In the genomic region with DNA sequence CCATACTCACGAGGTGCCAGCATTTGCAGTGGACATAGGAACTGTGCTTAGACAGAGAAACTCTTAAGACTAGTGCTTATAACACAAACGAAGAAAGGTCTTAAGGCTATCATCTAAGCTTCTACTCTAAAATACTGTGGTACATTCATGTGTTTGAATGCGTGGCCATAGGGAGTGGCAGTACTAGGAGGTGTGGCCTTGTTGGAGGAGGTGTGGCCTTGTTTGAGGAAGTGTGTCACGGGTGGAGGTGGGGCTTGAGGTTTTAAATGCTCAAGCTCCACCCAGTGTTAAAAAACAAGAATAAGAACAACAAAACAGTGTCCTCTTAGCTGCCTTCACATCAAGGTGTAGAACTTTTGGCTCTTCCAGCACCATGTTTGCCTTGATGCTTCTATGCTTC, we compare ENCODE assay signal across 18 mouse cellular contexts. TPM values are rescaled to one million over a fixed set of nuclear protein-coding genes. Genes with fewer than 3 reads are reported as not detected.
"Had no signal": no experiment of that assay in that cellular context is flagged by ENCODE, and none has a peak within 500 bp of the region (broad histone marks: within the 10 kb centered on the region; RNA-seq: fewer than 3 reads in every experiment).

No protein-coding gene starts in this region.

- H3K4me1 ChIP-seq: midbrain, embryonic 10.5 days; midbrain, embryonic 12.5 days; neural tube, embryonic 13.5 days; neural tube, embryonic 15.5 days; stomach, embryonic 15.5 days had no signal

- H3K36me3 ChIP-seq: midbrain, embryonic 10.5 days; midbrain, embryonic 12.5 days; neural tube, embryonic 13.5 days; neural tube, embryonic 15.5 days; stomach, embryonic 15.5 days had no signal

- H3K27ac ChIP-seq: midbrain, embryonic 10.5 days; midbrain, embryonic 12.5 days; neural tube, embryonic 13.5 days; neural tube, embryonic 15.5 days; stomach, embryonic 15.5 days; stomach, postnatal 0 days had no signal

- H3K4me3 ChIP-seq: midbrain, embryonic 10.5 days; midbrain, embryonic 12.5 days; myocyte; neural tube, embryonic 13.5 days; neural tube, embryonic 15.5 days; stomach, embryonic 15.5 days had no signal

- DNase-seq: lung, adult 18-20 months; lung, embryonic 14.5 days; lung, postnatal 10 days; midbrain, embryonic 14.5 days; right cerebral cortex, postnatal 14 days; thymus, adult 2 months; thymus, postnatal 25 days; thymus, postnatal 4 days had no signal

- ATAC-seq: midbrain, embryonic 16.5 days had no signal

- H3K27me3 ChIP-seq: midbrain, embryonic 12.5 days; neural tube, embryonic 13.5 days; neural tube, embryonic 15.5 days; stomach, embryonic 15.5 days had no signal

RNA-seq across cellular contexts. Expression of a gene that starts 59.2 kb away (rescaled TPM):
- polyA plus RNA-seq: spleen, adult 2 months; stomach, postnatal 0 days; urinary bladder, adult 2 months had no signal
